Mouse (Mus musculus) embryonic fibroblast, embryonic 13.5 days (primary cell): ENCODE results near the gene Cux2. TPM values are rescaled to one million over a fixed set of nuclear protein-coding genes. Genes with fewer than 3 reads are reported as not detected.

ENCODE experiments used
- H3K27ac ChIP-seq: 2 replicates; pipeline ENCODE4 v1.5.1; 2012; ENCODE audit warnings: low read length, control low read depth, inconsistent platforms; ENCODE audit not compliant: insufficient read depth
- H3K4me1 ChIP-seq: 2 replicates; pipeline ENCODE4 v1.6.1; 2011; ENCODE audit warnings: low read length; ENCODE audit not compliant: control insufficient read depth, insufficient read depth
- H3K4me3 ChIP-seq: 2 replicates; pipeline ENCODE4 v1.5.1; 2011; ENCODE audit warnings: mild to moderate bottlenecking, control low read depth, low read length; ENCODE audit not compliant: insufficient read depth
- CTCF ChIP-seq: IDR thresholded peaks from 2 replicates; pipeline ENCODE4 v1.5.1; 2011; ENCODE audit warnings: mild to moderate bottlenecking, control low read depth, low read length, moderate library complexity, borderline replicate concordance; ENCODE audit not compliant: insufficient read depth
- POLR2A ChIP-seq: IDR thresholded peaks from 2 replicates; pipeline ENCODE4 v1.6.1; 2011; ENCODE audit warnings: low read depth, mild to moderate bottlenecking, control low read depth, low read length, moderate library complexity
- polyA plus RNA-seq: library from polyadenylated mRNA; stranded (reverse); fragments of >200 nt; gene quantifications from 2 replicates; pipeline ENCODE4 v1.2.4, GENCODE M21; 2011; ENCODE audit warnings: low read depth; ENCODE audit not compliant: missing spikeins, insufficient read length

Cux2 gene
- polyA plus RNA-seq, 1 experiment, result 1.0 TPM

DNA sequence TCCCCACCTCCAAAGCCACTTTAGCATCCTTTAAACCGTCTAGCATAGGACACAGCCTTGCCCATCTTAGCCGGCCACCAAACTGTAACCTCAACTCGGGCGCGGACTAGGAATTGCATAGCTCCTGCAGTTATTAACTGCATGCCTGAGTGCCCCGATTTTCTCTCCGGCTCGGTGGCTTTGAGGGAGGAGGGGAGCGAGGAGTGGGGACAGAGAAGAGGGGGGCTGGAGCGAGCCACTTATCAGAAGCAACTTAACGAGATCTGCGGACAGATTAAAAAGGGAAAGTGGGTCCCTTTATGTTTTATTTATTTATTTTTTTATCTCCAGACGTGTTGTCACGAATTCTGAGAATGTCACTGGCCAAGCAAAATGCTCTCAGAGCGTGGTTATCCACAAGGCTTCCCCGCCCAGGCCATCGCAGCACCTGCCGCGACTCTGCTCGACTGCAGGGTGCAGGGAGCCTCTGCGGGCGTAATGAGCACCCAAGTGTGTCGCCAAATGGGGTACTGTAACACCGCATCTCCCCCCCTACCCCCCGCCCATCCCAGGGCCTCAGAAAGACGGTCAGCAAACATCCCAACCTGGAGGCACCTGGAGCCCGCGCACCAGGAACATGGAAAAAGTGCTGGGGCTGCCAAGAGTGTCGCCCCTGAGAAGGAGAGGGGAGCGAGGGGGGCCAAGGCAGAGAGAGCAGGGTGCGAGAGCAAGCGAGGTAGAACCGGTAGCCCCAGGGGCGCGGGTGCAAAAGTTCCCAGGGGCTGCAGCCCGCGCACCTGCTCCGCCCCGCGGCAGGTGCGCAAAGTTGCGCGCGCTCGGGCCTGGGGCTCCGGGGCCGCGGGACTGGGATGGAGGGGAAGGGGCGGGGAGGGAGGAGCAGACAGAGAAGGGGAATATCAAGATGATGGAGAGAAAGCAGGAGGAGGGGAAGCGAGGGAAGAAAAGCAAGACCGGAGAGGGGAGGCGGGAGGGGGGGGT is 927 bp downstream of the Cux2 start:
- Histone ChIP-seq H3K4me1 (no peaks in the 10 kb centered on the region), H3K4me3 (peak overlapping the region; percentile 34), H3K27ac (no peak overlapping the region)
- TF ChIP-seq POLR2A, result no peak
- TF ChIP-seq CTCF, result no peak

GRCm38 (mm10) chr5:122048252-122048651 is 1.6 kb downstream of the Cux2 start:
- no peak overlapping the region for H3K27ac ChIP-seq
- no peaks in the 10 kb centered on the region for H3K4me1 ChIP-seq
- H3K4me3 ChIP-seq, result no peak overlapping the region
- no peak for TF ChIP-seq CTCF
- no peak for TF ChIP-seq POLR2A

- TF ChIP-seq POLR2A (no peak), CTCF (no peak)
- Histone ChIP-seq H3K27ac (no peak overlapping the region), H3K4me3 (no peak overlapping the region), H3K4me1 (no peaks in the 10 kb centered on the region)
Measured at GRCm38 (mm10) chr5:122047791-122048190, 2.1 kb downstream of the Cux2 start.

DNA sequence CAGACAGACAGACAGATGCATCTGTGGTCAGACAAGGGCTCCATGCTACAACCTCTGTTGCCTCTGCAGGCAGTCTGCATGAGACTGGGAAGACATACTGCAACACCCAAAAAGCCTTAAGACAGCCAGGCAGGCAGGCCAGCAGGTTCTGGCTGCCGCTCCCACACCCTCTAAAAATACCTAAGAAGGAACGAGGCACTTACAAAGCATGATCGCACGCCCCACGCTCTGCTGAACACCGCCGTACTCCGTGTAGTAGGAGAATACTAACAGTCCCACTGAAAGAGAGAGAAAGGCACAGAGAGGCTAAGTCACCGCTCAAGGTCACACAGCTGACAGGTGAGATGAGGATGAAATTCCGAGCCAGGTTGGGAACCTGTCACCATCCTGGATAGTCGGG is 6.3 kb downstream of the Cux2 start:
- TF ChIP-seq CTCF, result no peak
- Histone ChIP-seq H3K4me3 (no peak overlapping the region), H3K4me1 (no peaks in the 10 kb centered on the region), H3K27ac (no peak overlapping the region)

DNA sequence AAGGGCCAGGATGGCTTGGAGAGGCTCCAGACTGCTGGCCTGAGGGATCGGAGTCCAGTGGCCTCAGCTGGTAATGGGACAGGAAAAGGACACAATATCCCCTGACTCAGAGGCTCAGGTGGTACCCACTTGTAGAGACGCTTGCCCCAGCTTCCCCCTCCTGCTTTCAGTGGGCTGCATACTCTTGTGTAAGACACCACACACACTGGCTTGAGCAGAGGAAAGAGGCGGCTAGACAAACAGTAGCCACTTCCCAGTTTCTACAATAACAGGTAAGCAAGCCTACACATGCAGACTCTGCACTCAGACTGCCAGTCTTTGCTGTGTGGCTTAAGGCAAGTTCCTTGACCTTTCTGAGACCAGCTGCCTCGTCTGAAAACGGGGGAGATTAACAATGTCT is 14.6 kb downstream of the Cux2 start:
- no peak overlapping the region for H3K27ac ChIP-seq
- H3K4me1 ChIP-seq, result no peaks in the 10 kb centered on the region
- no peak for TF ChIP-seq POLR2A
- TF ChIP-seq CTCF, result no peak
- H3K4me3 ChIP-seq, result no peak overlapping the region

- Histone ChIP-seq H3K4me3 (no peak overlapping the region), H3K4me1 (no peaks in the 10 kb centered on the region), H3K27ac (no peak overlapping the region)
- TF ChIP-seq POLR2A (no peak), CTCF (no peak)
Measured at GRCm38 (mm10) chr5:122033167-122033478, 16.8 kb downstream of the Cux2 start.

GRCm38 (mm10) chr5:122032471-122033166 is 17.3 kb downstream of the Cux2 start:
- Histone ChIP-seq H3K4me3 (no peak overlapping the region), H3K4me1 (no peaks in the 10 kb centered on the region), H3K27ac (no peak overlapping the region)
- TF ChIP-seq CTCF, result no peak
- TF ChIP-seq POLR2A, result no peak

DNA sequence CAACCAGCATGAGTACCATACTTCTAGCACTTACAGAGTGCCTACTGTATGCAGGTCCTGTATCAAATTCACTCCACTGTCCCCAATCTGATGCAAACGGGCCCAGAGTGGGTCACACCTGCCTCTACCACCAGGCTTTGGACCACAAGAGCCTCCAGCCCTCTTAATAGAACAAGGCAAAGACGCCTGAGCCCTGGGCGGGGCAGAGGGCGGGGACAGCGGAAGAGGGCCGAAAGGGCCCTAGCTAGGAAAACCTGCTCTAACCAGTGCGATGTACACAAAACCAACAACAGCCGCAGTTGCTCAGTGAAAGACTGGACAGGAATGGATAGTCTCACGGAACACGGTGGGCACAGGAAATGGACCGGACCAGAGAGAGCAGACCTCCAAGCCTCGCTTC is 18.8 kb downstream of the Cux2 start:
- H3K27ac ChIP-seq, result no peak overlapping the region
- H3K4me1 ChIP-seq, result no peaks in the 10 kb centered on the region
- H3K4me3 ChIP-seq, result no peak overlapping the region
- TF ChIP-seq POLR2A, result no peak
- TF ChIP-seq CTCF, result no peak

- TF ChIP-seq CTCF, result no peak
- TF ChIP-seq POLR2A, result no peak
- Histone ChIP-seq H3K4me1 (no peaks in the 10 kb centered on the region), H3K27ac (no peak overlapping the region), H3K4me3 (no peak overlapping the region)
Measured at GRCm38 (mm10) chr5:122030640-122031039, 19.3 kb downstream of the Cux2 start.

- no peak for TF ChIP-seq CTCF
- TF ChIP-seq POLR2A, result no peak
- H3K4me1 ChIP-seq, result no peaks in the 10 kb centered on the region
- H3K27ac ChIP-seq, result no peak overlapping the region
- no peak overlapping the region for H3K4me3 ChIP-seq
Measured at GRCm38 (mm10) chr5:122026771-122027170, 23.1 kb downstream of the Cux2 start.
